Mouse (Mus musculus): ENCODE measurements around the gene Tmod3. TPM values are rescaled to one million over a fixed set of nuclear protein-coding genes. Genes with fewer than 3 reads are reported as not detected.
A peak's percentile ranks its signal among the peaks of the same experiment; 100 is the strongest.
"Not testable (repeated sequence)": the region's sequence is repeated elsewhere in the genome, so short reads cannot be mapped to it uniquely, and the experiment has no call there.

Gene Tmod3
- total RNA-seq, 2 experiments from 2014 or later: 59.3 to 66.2 TPM

DNA sequence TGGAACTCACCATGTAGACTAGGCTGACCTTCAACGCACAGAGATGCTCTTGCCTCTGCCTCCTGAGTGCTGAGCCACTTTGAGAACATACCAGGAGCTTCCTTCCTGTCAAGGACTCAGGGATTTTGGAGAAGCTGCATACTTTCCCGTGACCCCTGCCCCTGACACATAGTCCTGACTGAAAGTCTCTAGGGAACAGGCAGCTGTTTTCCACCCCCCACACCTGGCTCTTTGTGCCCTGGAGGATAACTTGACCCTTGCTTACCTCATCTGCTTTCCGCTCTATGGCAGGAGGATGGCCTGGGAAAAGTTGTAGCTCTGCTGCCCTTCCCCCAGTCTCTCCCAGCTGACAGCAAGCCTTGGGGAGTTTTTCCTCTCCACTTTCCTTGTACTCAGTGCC lies 41.7 kb downstream of the Tmod3 start:
- DNase-seq (ENCODE audit: extremely low spot score in 1 of 2, low spot score in 2 of 2): no peak
- intact Hi-C loops (cut with DNase I): loop anchor here (5.0 kb wide), 1 partner anchor 235 kb away; no protein-coding TSS in a partner anchor

DNA sequence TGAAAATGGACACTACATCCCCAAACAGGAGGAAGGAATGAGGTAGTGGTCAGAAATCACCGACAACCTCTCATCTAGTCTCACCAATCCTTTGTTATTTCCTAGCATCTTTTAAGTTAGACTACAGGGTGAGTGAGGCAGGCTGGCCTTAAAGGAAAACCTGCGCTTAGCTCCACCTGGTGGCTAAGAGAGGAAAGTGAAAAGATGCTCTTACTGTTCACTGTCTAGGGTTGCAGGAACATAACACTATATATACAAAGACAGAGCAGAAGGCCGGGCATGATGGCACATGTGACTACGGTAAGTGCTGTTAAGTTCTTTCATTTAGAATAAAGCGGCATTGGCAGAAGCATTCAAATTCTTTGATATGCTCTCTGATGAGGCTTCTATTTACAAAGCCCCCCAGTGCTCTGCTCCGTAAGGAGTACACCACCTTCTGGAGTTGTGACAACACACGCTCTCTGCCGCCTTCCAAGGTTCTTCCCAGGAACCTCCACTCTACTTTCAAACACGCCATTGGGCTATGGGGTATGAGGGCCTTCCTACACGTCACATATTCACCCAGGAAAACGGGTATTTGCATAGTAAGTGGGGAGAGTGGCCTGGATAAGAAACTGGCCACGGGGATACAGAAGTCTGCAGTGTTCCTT lies 43.9 kb downstream of the Tmod3 start:
- DNase-seq (ENCODE audit: extremely low spot score in 1 of 2, low spot score in 2 of 2): peak; percentile 51 to 73
- intact Hi-C loops (cut with DNase I): loop anchor here (5.0 kb wide), 1 partner anchor 233 kb away; no protein-coding TSS in a partner anchor

DNA sequence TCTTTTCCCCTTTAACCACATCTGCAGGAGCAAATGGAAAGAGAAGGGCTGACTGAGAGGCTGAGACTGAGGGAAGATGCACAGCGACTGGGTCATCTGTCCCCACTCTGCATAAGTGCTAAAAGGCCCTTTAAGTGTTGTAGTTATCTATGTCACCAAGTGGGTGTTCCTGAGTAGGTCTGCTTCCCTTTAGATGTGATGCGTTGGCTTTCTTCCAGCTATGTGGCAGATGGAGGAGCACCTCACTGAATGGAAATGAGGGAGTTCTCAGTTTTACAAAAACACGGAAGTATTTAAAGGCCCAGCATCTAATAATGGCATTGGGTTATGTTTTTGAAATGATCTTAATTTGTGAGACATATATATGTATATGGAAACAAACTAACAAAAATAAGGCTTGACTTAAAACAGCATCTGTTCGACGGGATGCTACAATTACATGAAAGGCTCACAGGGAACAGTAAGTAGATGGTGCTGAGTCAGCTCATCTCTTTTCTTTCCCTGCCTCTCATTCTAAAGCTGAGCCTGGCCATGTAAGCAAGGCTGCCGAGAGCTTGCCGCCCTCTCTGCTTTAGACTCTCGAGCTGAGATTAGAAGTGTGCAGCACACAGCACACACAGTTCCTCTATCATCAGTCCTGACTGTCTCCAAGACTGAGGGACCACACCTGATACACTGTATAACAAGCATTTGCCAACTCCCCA lies 48.1 kb downstream of the Tmod3 start:
- intact Hi-C loops (cut with DNase I): no loop called here
- no peak for DNase-seq (ENCODE audit: extremely low spot score in 1 of 2, low spot score in 2 of 2)

DNA sequence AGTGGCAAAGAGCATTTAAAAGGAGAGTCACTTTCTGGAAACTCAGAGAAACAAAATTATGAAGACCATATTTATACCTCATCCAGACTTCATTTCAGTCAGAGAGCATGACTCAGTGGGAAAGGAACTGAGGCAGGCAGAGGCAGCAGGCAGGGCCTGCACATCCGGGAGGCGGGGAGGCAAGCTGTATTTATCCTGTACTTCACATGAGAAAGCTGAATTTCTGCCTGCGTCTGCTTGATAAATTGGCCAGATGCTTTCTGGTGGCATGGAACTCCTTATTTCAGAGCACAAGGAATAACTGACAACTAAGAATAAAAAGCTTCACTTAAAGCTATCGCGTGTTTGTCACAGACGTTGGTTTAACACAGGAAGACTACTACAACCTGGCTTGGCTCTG lies 55.1 kb downstream of the Tmod3 start:
- no peak for DNase-seq (ENCODE audit: extremely low spot score in 1 of 2, low spot score in 2 of 2)
- intact Hi-C loops (cut with DNase I): loop anchor here (5.0 kb wide), 1 partner anchor 42 kb away; no protein-coding TSS in a partner anchor

DNA sequence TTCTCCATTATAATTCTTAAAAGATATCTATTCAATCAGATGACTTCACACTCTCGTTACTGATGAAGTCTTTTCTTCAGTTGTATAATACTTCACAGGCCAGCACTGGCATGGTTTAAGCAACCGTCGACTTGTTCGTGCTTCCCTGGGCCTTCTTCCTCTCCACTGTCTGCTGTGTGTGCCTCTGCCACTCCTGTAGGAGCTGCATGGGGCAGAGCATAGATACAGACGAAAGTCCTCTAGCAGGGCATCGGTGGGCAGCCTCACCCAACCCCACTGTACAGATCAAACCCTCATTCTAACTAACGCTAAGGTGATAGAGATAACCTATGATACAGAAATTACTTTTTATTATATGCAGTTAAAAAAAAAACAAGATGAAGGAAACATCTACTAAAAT lies 60.9 kb downstream of the Tmod3 start:
- intact Hi-C loops (cut with DNase I): no loop called here
- no peak for DNase-seq (ENCODE audit: extremely low spot score in 1 of 2, low spot score in 2 of 2)

DNA sequence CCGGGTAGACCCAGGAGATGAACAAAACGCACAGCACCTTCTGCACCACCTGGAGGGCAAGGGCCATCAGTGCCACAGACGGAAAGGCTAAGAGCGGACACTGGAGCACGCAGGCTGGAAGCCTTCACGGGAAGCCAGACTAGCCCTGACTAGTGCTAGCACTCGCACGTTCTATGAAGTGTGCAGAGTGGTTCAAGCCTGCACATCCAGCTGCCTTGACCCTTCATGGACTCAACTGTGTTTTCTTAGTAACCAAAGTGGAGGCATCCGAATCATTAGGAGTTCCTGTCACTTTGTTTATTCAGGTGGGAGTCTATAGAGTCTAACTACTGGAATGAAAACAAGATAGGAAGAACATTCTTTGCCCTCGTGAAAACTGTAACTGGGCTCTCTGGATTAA lies 63.5 kb downstream of the Tmod3 start:
- intact Hi-C loops (cut with DNase I): no loop called here
- no peak for DNase-seq (ENCODE audit: extremely low spot score in 1 of 2, low spot score in 2 of 2)

DNA sequence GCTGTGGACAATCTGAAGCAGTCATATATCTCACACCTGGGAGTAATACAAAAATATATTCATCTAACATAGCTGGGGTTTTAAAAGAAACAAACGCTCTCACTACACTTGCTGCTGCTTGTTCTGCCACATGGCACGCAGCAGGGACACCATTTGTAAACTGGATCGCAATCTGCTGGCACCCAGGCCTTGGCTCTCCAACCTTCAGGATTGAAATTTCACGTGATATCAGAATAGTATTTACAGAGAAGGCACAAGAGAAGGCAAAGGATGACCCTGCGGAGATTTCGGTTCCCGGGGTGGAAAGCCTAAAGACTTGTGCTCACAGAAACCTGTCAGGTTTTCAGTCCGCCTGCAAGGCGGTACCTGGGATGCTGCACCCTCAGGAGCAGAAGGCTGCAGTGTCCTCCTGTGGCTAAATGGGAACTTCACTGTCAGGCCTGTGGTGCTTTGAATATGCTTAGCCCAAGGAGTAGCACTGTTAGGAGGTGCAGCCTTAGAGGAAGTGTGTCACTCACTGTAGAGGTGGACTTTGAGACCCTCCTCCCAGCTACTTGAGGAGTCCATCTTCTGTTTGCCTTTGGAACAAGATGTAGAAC lies 65.0 kb downstream of the Tmod3 start:
- intact Hi-C loops (cut with DNase I): no loop called here
- no peak for DNase-seq (ENCODE audit: extremely low spot score in 1 of 2, low spot score in 2 of 2)

DNA sequence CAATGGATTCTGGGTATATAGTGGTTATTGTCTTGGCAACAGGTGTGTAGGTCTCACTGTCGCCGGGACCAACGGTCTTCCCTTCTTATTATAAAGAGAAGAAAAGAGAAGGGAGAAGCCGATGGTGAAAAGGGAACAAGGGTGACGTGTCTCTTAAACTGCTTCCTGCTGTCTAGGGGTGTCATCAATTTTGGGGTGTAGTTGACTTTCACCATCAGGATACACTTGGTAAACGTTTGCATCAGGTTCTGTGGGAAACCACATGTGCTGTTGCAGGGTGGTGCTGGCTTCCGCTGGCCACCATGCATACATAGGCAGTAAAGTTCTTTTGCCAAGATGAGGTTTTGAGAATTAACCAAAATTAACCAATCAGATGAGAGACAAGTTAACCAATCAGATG lies 71.2 kb downstream of the Tmod3 start:
- intact Hi-C loops (cut with DNase I); DNase-seq (ENCODE audit: extremely low spot score in 1 of 2, low spot score in 2 of 2): not testable (repeated sequence)

DNA sequence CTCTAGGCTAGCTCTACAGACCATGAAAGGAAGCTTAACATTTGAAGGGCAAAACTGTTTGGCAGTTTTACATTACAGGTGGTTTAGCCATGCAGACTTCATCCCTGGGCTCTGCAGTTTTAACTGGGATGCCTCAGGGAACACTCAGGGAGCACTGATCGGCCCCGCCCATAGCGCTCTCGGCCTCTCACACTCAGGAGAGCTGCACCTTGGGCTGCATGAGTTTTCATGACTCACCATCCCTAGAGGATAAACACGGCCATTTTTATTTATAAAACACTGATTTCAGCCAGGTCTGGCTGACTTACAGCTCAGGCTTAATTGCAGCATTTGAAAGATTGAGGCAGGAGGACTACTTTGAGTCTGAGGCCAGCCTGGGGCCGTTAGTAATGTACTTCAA lies 74.2 kb downstream of the Tmod3 start:
- no peak for DNase-seq (ENCODE audit: extremely low spot score in 1 of 2, low spot score in 2 of 2)
- intact Hi-C loops (cut with DNase I): no loop called here

DNA sequence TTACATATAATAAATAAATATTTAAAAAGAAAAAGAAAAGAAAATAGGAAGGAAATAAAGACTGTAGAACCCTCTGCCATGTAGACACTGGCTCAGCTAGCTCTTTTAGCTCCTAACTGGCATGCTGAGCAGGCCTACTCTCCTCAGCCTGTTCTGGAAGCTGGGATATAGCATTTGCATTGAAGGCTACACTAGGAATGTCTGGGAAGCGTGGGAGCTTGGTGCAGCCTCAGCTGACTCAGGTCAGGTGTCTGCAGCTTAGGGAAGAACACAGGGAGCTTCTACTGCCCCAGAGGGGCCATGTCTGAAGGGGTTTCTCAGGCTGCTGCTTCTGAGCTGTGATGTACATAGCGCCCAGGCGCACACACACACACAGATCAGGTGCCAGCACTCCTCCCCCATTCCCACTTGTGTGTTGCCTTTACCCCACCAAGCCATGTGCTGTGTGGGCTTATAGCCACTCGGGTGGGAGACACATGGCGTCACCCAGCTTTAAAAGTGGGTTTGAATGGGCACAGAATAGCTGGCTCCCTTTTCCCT lies 78.9 kb downstream of the Tmod3 start:
- intact Hi-C loops (cut with DNase I): no loop called here
- no peak for DNase-seq (ENCODE audit: extremely low spot score in 1 of 2, low spot score in 2 of 2)

DNA sequence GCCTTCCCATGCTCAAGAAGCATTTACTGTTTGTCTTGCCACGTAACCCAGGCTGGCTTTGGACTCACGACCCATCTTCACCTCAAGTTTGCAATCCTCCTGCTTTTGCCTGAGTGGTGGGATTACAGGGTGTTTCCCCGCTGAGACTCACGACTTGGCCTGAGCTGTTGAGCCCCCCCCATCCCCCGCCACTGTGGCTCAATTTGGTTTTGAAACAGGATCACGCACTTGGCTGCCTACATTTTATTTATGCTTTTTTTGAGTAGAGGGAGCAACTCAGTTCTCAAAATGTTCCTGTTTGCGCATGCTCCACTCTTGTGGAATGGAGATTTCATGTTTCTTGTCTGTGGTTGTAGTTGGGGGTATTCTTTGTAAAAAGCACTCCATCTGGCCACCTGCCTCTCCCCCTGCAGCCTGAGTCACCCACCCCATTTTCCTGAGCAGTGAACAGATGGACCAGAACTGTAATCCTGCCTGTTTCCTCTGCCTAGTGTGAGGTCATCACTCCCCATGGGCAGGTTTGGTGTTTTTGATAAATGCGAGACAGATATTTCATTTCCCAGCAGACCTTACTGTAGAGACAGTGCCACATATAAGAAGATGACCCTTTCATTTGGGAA lies 80.2 kb downstream of the Tmod3 start:
- no peak for DNase-seq (ENCODE audit: extremely low spot score in 1 of 2, low spot score in 2 of 2)
- intact Hi-C loops (cut with DNase I): no loop called here

DNA sequence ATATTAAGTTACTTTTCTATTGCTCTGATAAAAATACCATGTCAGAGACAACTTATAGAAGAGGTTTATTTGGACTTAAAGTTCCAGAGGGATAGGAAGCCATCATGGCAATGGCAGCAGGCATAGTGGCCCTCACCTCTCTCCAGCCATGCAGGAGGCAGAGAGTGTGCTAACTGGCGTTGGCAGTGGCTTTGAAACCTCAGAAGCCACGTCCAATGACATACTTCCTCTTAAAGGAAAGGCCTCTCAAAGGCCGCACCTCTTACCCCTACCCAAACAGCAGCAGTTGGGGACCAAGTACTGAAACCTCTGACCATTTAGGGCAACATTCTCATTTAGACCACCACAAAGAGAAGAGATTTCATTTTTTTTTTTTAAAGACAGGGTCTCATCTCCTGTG lies 82.2 kb downstream of the Tmod3 start:
- no peak for DNase-seq (ENCODE audit: extremely low spot score in 1 of 2, low spot score in 2 of 2)
- intact Hi-C loops (cut with DNase I): no loop called here

DNA sequence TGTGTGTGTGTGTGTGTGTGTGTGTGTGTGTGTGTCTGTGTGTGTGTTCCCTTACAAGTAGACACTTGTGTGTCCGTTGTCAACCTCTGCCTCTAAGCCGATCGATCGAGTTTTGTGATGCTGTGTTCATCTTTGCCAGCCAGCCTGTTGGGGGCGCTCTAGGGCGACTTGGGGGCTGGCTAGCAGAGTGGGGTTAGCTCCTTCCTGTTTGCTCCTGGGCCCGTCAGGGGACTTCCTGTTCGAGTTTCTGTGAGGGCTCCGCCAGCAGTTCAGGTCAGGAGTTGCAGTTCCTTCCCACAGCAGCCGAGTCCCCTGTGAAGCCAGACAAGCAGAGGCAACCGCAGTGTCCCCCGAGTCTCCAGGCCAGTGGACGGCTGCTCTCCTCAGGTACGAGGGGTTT lies 91.2 kb downstream of the Tmod3 start:
- peak in 1 of 2 experiments; percentile 57 for DNase-seq (ENCODE audit: extremely low spot score in 1 of 2, low spot score in 2 of 2)
- intact Hi-C loops (cut with DNase I): no loop called here

DNA sequence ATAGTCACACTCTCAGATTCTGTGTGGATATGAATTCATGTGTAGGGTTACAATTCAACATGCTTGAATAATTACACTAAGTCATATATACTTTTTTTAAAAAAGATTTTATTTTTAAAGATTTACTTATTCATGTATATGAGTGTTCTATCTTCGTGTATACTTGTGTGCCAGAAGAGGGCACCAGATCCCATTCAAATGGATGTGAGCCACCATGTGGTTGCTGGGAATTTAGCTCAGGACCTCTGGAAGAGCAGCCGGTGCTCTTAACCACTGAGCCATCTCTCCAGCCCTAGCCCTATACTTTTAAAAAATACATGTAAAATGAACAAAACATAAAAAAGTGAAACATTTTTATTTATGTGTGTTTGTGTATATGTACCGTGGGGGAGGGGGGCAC lies 91.9 kb downstream of the Tmod3 start:
- no peak for DNase-seq (ENCODE audit: extremely low spot score in 1 of 2, low spot score in 2 of 2)
- intact Hi-C loops (cut with DNase I): no loop called here

DNA sequence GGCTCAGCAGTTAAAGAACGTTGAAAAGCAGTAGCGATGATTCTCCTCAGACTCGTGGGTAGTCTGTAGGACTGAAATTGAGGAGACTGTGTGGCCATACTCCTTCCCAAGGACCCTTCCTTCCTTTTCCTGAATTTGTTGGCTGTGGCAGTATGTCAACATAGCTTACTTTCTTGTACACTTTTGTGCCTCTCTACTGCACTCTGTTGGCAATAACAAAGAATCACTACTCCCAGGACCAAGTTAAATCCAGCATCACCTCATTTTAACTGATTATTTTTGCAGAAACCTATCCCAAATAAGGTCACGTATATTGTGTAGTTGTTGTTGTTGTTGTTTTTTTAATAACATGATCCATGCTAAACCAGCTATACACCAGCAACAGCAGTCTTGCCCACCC lies 92.8 kb downstream of the Tmod3 start:
- intact Hi-C loops (cut with DNase I): no loop called here

DNA sequence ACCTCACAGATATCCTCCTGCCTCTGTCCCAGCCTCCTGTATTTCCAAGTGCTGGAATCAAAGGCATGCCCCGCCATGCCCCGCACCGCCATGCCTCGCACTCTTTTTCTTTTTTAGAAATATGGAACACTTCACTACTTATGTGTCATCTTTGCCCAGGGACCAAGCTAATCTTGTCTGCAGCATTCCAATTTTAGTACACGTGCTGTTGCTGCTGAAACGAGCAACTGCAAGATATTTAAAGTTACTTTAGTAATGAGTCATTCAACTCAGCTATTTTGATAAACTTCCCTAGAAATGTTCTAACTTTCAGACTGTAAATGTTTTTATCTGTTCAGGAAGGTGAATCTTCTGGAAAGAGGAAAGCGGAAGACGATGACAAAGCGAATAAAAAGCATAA lies 93.6 kb downstream of the Tmod3 start:
- DNase-seq (ENCODE audit: extremely low spot score in 1 of 2, low spot score in 2 of 2): no peak
- intact Hi-C loops (cut with DNase I): no loop called here

More for the DNA sequence above, 92.8 kb downstream of the Tmod3 start:
- no peak for DNase-seq (ENCODE audit: extremely low spot score in 1 of 2, low spot score in 2 of 2)

DNA sequence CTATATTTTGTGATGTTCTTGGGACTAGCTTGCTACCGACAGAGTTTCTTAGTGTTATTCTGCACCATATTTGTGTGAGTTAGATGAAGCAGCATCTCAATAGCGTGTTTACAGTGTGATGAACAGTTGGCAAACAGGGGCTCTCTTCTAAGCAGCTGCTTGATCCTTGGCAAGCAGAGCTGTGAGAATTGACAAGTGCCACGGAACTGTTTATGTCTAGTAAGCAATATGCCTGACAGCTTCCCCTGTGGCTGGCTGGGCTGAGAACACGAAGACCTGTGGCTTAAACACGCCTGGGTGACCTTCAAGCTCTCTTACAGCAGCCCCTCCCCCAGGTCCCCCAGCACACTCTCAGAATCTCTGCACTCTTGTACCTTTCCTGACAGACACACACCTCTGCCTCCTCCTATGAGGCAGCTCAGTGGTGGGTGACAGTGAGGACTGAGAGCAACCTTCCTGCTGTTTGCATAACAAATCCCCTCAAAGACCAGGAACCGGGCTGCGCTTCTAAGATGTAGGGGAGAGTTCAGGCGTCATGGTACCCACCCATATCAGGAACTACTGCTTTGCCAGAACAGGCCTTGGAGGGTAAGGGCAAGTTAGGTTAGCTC lies 96.3 kb downstream of the Tmod3 start:
- intact Hi-C loops (cut with DNase I): loop anchor here (5.0 kb wide), 1 partner anchor 39 kb away; no protein-coding TSS in a partner anchor

DNA sequence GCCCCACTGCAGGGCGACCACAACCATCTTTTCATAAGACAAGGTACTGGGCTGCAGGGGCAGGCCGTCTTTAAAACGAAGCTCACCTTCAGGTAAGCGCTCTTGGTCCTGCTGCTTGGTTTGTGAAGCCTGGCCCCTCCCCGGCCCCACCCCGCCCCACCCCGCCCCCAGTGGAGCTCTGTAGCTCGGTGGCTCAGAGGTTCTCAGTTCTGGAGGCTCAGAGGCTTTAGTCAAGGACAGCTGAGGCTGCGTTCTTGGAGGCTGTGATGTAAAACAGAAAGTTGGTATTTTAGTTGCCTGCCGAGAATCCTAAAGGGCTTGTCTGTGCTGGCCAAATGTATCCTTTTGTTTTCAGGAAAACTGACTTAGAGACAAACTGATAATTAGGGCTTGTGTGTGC lies 103.8 kb downstream of the Tmod3 start:
- intact Hi-C loops (cut with DNase I): no loop called here

More for the DNA sequence above, 96.3 kb downstream of the Tmod3 start:
- DNase-seq (ENCODE audit: extremely low spot score in 1 of 2, low spot score in 2 of 2): no peak

DNA sequence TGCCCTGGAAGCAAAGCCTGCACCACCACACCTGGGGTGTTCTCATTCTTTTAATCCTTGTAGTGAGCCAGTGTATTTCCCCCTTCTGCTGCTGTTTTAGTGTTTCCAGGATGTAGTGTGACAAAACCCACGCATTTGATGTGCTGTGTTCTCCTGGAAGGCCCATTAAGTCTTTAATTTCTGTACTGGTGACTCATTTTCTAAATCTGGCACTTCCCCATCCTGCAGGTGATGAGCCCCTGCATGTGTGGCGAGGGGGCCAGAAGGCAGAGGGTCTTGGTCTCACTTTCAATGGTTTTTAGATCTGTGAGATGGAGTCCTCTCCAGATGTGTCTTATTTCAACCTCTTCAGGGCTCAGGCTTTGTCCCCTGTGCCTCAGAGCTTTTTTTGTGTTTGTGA lies 105.5 kb downstream of the Tmod3 start:
- intact Hi-C loops (cut with DNase I): loop anchor here (5.0 kb wide), 1 partner anchor 133 kb away; no protein-coding TSS in a partner anchor
- no peak for DNase-seq (ENCODE audit: extremely low spot score in 1 of 2, low spot score in 2 of 2)

More for the DNA sequence above, 103.8 kb downstream of the Tmod3 start:
- no peak for DNase-seq (ENCODE audit: extremely low spot score in 1 of 2, low spot score in 2 of 2)

Data from left cerebral cortex, postnatal 10 days (tissue).